Mouse (Mus musculus) cortical plate, adult 2 months (tissue): ENCODE data around the gene Cpt1b. TPM values are rescaled to one million over a fixed set of nuclear protein-coding genes. Genes with fewer than 3 reads are reported as not detected.

Source experiments
- H3K27ac ChIP-seq: fragments of 200-500 bp; 2 replicates; pipeline ENCODE4 v1.5.1; 2012; ENCODE audit warnings: low read length, control low read depth, inconsistent platforms; ENCODE audit not compliant: insufficient read depth
- H3K4me1 ChIP-seq: fragments of 200-500 bp; 2 replicates; pipeline ENCODE4 v1.6.1; 2011; ENCODE audit warnings: low read length; ENCODE audit not compliant: control insufficient read depth, insufficient read depth
- H3K4me3 ChIP-seq: fragments of 200-500 bp; 2 replicates; pipeline ENCODE4 v1.5.1; 2011; ENCODE audit warnings: mild to moderate bottlenecking, low read length, control low read depth; ENCODE audit not compliant: insufficient read depth
- CTCF ChIP-seq: fragments of 200-500 bp; IDR thresholded peaks from 2 replicates; pipeline ENCODE4 v1.5.1; 2011; ENCODE audit warnings: mild to moderate bottlenecking, control low read depth, low read length; ENCODE audit not compliant: insufficient read depth; ENCODE audit errors: extremely low read depth
- POLR2A ChIP-seq: fragments of 200-500 bp; IDR thresholded peaks from 2 replicates; pipeline ENCODE4 v1.6.1; 2011; ENCODE audit warnings: mild to moderate bottlenecking, low read length, control low read depth; ENCODE audit not compliant: insufficient read depth; ENCODE audit errors: extremely low read depth
- polyA plus RNA-seq: library from polyadenylated mRNA; depleted of rRNA; stranded (reverse); fragments of >200 nt; gene quantifications from 2 replicates; pipeline ENCODE4 v1.2.3, GENCODE M21; 2012; rRNA removed

The Cpt1b gene
- polyA plus RNA-seq, 1 experiment = 2.7 TPM

- Histone ChIP-seq H3K4me3 (peak overlapping the region; percentile 76; the same call in 1 of the 2 replicates), H3K27ac (no peak overlapping the region), H3K4me1 (no peaks in the 10 kb centered on the region)
- TF ChIP-seq POLR2A = no peak
- no peak for TF ChIP-seq CTCF
Measured at GRCm38 (mm10) chr15:89374801-89375534, 50.7 kb downstream of the Cpt1b start.

DNA sequence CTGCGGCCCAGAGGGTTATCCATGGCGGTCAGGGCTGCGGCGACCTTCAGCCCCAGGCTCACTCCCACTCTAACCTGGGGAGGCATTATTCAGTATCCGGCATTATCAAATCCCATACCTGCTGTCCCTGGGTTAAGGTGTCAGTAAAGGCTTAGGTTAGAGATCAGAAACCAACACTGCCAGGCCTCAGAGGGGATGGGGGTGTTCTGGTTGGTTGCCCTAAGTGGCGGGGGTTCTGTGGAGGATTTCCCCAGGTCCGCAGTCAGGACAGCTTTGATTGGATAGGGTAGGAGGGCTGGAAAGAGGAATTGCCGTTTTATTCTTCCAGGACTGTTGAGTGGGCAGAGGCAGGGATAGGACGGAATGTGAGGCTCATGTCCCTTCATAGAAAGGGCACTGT is 51.3 kb downstream of the Cpt1b start:
- H3K4me1 ChIP-seq = no peaks in the 10 kb centered on the region
- TF ChIP-seq CTCF (no peak), POLR2A (no peak)
- H3K4me3 ChIP-seq = peak overlapping the region; percentile 76
- no peak overlapping the region for H3K27ac ChIP-seq

GRCm38 (mm10) chr15:89373762-89374248 is 51.9 kb downstream of the Cpt1b start, which contains the start of gene Sco2:
TSS of gene Sco2 (minus strand) at chr15:89373846.
- Histone ChIP-seq H3K4me3 (peak within 1 kb of the TSS; percentile 76), H3K27ac (peak within 1 kb of the TSS; percentile 91), H3K4me1 (no peaks in the 10 kb centered on the region)
- peak; percentile 50; the same call in 1 of the 2 replicates for TF ChIP-seq POLR2A
- peak; percentile 61 for TF ChIP-seq CTCF

GRCm38 (mm10) chr15:89373027-89373761 is 52.5 kb downstream of the Cpt1b start:
- Histone ChIP-seq H3K4me3 (peak overlapping the region; percentile 76), H3K4me1 (no peaks in the 10 kb centered on the region), H3K27ac (peak overlapping the region; percentile 91)
- TF ChIP-seq CTCF (peak; percentile 64), POLR2A (no peak; the same call in 1 of the 2 replicates)

GRCm38 (mm10) chr15:89372536-89372935 is 53.1 kb downstream of the Cpt1b start:
- H3K4me1 ChIP-seq = no peaks in the 10 kb centered on the region
- H3K4me3 ChIP-seq = no peak overlapping the region; the same call in 1 of the 2 replicates
- no peak overlapping the region for H3K27ac ChIP-seq
- no peak for TF ChIP-seq POLR2A
- TF ChIP-seq CTCF = no peak

GRCm38 (mm10) chr15:89372068-89372467 is 53.6 kb downstream of the Cpt1b start:
- no peaks in the 10 kb centered on the region for H3K4me1 ChIP-seq
- no peak overlapping the region for H3K27ac ChIP-seq
- no peak overlapping the region for H3K4me3 ChIP-seq
- TF ChIP-seq POLR2A = no peak; the same call in 1 of the 2 replicates
- TF ChIP-seq CTCF = no peak

Other genes with a start within 250 kb of the Cpt1b start
- gene Plxnb2, start 245.1 kb downstream of the Cpt1b start, polyA plus RNA-seq = 51.0 and 52.9 TPM in 2 replicates
- gene Dennd6b, start 229.4 kb downstream of the Cpt1b start, polyA plus RNA-seq = 137 and 148 TPM in 2 replicates
- gene Ppp6r2, start 214.3 kb downstream of the Cpt1b start, polyA plus RNA-seq = 119 and 135 TPM in 2 replicates
- gene Sbf1, start 110.6 kb downstream of the Cpt1b start, polyA plus RNA-seq = 264 and 276 TPM in 2 replicates
- gene Adm2, start 103.1 kb downstream of the Cpt1b start, polyA plus RNA-seq = not detected in 2 replicates
- gene Miox, start 91.5 kb downstream of the Cpt1b start, polyA plus RNA-seq = not detected in 2 replicates
- 12.8 and 13.5 TPM in 2 replicates for gene Lmf2, start 70.2 kb downstream of the Cpt1b start, polyA plus RNA-seq
- gene Ncaph2, start 70.1 kb downstream of the Cpt1b start, polyA plus RNA-seq = 119 TPM in 2 replicates
- 35.2 and 36.9 TPM in 2 replicates for gene Sco2, start 52.0 kb downstream of the Cpt1b start, polyA plus RNA-seq
- 3.1 and 3.7 TPM in 2 replicates for gene Tymp, start 48.8 kb downstream of the Cpt1b start, polyA plus RNA-seq
- gene Odf3b, start 46.6 kb downstream of the Cpt1b start, polyA plus RNA-seq = 5.4 and 5.6 TPM in 2 replicates
- gene Klhdc7b, start 40.9 kb downstream of the Cpt1b start, polyA plus RNA-seq = 0.71 and 0.85 TPM in 2 replicates
- gene Syce3, start 15.4 kb downstream of the Cpt1b start, polyA plus RNA-seq = 0.33 TPM in 1 of 2 replicates, not detected in the other
- 2.8 and 3.2 TPM in 2 replicates for gene C730034F03Rik, start 3.7 kb upstream of the Cpt1b start, polyA plus RNA-seq
- 0.08 and 0.21 TPM in 2 replicates for gene Gm44502, start 3.8 kb upstream of the Cpt1b start, polyA plus RNA-seq
- gene Chkb, start 4.0 kb upstream of the Cpt1b start, polyA plus RNA-seq = 60.0 and 66.7 TPM in 2 replicates
- gene Mapk8ip2, start 28.1 kb upstream of the Cpt1b start, polyA plus RNA-seq = 141 and 146 TPM in 2 replicates
- gene Arsa, start 51.6 kb upstream of the Cpt1b start, polyA plus RNA-seq = 39.9 and 40.2 TPM in 2 replicates
- gene Shank3, start 73.8 kb upstream of the Cpt1b start, polyA plus RNA-seq = 98.8 and 99.7 TPM in 2 replicates
- gene Acr, start 142.5 kb upstream of the Cpt1b start, polyA plus RNA-seq = 3.2 and 4.4 TPM in 2 replicates
- 96.6 and 101 TPM in 2 replicates for gene Rabl2, start 166.1 kb upstream of the Cpt1b start, polyA plus RNA-seq